Mouse (Mus musculus) liver, embryonic 11.5 days (tissue): ENCODE results near the gene Tln1. TPM values are rescaled to one million over a fixed set of nuclear protein-coding genes. Genes with fewer than 3 reads are reported as not detected.
"Not testable (repeated sequence)": the region's sequence is repeated elsewhere in the genome, so short reads cannot be mapped to it uniquely, and the experiment has no call there.

ENCODE experiments used
- ATAC-seq: fragments of 200-750 bp; cut with Nextera tagmentation; replicated peaks from 2 replicates; pipeline ENCODE4 v1.8.0; 2017; ENCODE audit warnings: moderate number of reproducible peaks, mild to moderate bottlenecking, moderate TSS enrichment, moderate library complexity; ENCODE audit not compliant: low FRiP score
- DNase-seq: peaks from one replicate; pipeline ENCODE4 v3.0.0-alpha.2; 2017; ENCODE audit warnings: low spot score
- H3K27ac ChIP-seq: fragments of 300-500 bp; sonication (generic); 2 replicates; pipeline ENCODE4 v1.5.1; 2014; ENCODE audit warnings: mild to moderate bottlenecking, low read depth, low read length, control low read depth
- H3K27me3 ChIP-seq: fragments of 300-500 bp; sonication (generic); replicated peaks from 2 replicates; pipeline ENCODE4 v1.6.1; 2014; ENCODE audit warnings: low read length, mixed read lengths; ENCODE audit not compliant: control insufficient read depth, insufficient read depth
- H3K36me3 ChIP-seq: fragments of 300-500 bp; sonication (generic); 2 replicates; pipeline ENCODE4 v1.6.1; 2014; ENCODE audit warnings: mild to moderate bottlenecking, low read length, moderate library complexity, mixed read lengths; ENCODE audit not compliant: control insufficient read depth, insufficient read depth
- H3K4me1 ChIP-seq: fragments of 300-500 bp; sonication (generic); replicated peaks from 2 replicates; pipeline ENCODE4 v1.6.1; 2014; ENCODE audit warnings: low read length, mixed read lengths; ENCODE audit not compliant: control insufficient read depth, insufficient read depth
- H3K4me2 ChIP-seq: fragments of 300-500 bp; sonication (generic); 2 replicates; pipeline ENCODE4 v1.6.1; 2014; ENCODE audit warnings: mild to moderate bottlenecking, control low read depth, moderate library complexity
- H3K4me3 ChIP-seq: fragments of 300-500 bp; sonication (generic); 2 replicates; pipeline ENCODE4 v1.5.1; 2014; ENCODE audit warnings: low read depth, low read length, control low read depth
- H3K9ac ChIP-seq: fragments of 300-500 bp; sonication (generic); 2 replicates; pipeline ENCODE4 v1.6.1; 2014; ENCODE audit warnings: low read depth, low read length, control low read depth
- H3K9me3 ChIP-seq: fragments of 300-500 bp; sonication (generic); 2 replicates; pipeline ENCODE4 v1.6.1; 2016; ENCODE audit warnings: low read length, inconsistent platforms, mixed read lengths; ENCODE audit not compliant: control insufficient read depth
- WGBS: fragments of 180-500 bp; shearing (Covaris S2); extraction: QIAGEN DNeasy Blood & Tissue Kit; methylation state at CpG from one replicate; pipeline ENCODE4 v1.1.7; 2014; 5-methylcytosine and 5-hydroxymethylcytosine counted together
- polyA plus RNA-seq: library from polyadenylated mRNA; unstranded; fragments of >200 nt; fragmentation: Nextera tagmentation; extraction: Ambion mirVana; gene quantifications from 2 replicates; pipeline ENCODE4 v1.2.1, GENCODE M21; 2014

The Tln1 gene
- polyA plus RNA-seq, 1 experiment from 2014 or later = 66.4 TPM

DNA sequence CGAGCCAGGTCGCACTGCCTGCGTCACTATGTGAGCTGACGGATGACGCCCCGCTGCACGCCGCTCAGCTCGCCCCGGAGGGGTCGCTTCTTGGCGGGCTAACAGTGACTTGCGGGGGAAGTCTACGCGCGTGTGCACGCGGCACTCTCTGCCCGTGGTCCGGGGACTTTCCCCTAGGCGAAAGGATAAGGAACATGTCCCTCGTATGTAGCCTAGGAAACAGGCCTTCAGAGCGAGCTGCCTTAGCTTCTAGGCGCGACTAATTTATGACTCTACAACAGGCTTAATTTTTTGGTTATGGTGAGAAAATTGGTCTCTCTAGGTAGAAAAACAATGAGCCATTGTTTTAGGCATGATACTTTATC, 69.7 kb downstream of the Tln1 start, which contains the start of gene Ccdc107:
TSS of gene Ccdc107 (plus strand) at position 80 of the 365 bp plus-strand sequence.
- peak within 1 kb of the TSS; percentile 69 for H3K4me3 ChIP-seq
- peak within 1 kb of the TSS; percentile 66 for H3K27ac ChIP-seq
- WGBS = under 1% methylated on average over 25 of the region's 25 CpGs
- DNase-seq (peak; percentile 88), ATAC-seq (peak; percentile 97)
- H3K9ac ChIP-seq = peak within 1 kb of the TSS; percentile 77
- H3K27me3 ChIP-seq = no peaks in the 10 kb centered on the region
- peaks cover 8% of the 10 kb centered on the region; the same call in 1 of the 2 replicates for H3K36me3 ChIP-seq
- peak within 1 kb of the TSS; percentile 66 for H3K4me2 ChIP-seq
- peaks cover 4% of the 10 kb centered on the region for H3K4me1 ChIP-seq
- H3K9me3 ChIP-seq = no peaks in the 10 kb centered on the region

DNA sequence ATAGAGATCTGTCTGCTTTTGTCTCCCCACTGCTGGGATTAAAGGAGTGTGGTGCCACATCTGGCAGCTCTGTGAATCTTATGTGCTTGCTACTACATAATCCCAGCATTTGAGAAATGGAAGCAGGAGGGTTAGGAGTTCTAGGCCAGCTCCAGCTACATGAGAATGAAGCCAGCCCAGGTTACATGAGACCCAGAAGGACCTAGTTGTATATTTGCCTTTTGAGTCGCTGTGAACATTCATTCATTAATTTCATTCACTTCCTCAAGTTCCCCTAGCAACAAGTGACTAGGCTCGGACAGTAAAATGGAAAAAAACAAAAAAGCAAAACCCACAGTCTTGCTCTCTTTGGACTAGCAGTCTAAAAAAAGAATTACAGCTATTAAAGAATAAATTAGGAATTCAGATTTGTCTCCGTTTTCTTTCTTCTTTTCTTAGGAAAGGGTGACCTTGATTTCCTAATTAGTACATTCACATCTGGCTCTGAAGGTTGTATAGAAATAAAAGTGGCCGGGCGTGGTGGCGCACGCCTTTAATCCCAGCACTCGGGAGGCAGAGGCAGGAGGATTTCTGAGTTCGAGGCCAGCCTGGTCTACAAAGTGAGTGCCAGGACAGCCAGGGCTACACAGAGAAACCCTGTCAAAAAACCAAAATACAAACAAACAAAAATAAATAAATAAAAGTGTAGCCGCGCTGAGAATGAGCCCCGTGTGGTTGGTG, 70.2 kb downstream of the Tln1 start:
- H3K9ac ChIP-seq = no peak overlapping the region
- H3K4me3 ChIP-seq = peak overlapping the region; percentile 20
- DNase-seq (no peak), ATAC-seq (no peak)
- 44% methylated on average over 12 of the region's 12 CpGs for WGBS
- no peaks in the 10 kb centered on the region for H3K27me3 ChIP-seq
- H3K9me3 ChIP-seq = no peaks in the 10 kb centered on the region
- peak overlapping the region; percentile 54 for H3K4me2 ChIP-seq
- H3K36me3 ChIP-seq = peaks cover 5% of the 10 kb centered on the region; the same call in 1 of the 2 replicates
- H3K4me1 ChIP-seq = peaks cover 3% of the 10 kb centered on the region
- H3K27ac ChIP-seq = no peak overlapping the region

DNA sequence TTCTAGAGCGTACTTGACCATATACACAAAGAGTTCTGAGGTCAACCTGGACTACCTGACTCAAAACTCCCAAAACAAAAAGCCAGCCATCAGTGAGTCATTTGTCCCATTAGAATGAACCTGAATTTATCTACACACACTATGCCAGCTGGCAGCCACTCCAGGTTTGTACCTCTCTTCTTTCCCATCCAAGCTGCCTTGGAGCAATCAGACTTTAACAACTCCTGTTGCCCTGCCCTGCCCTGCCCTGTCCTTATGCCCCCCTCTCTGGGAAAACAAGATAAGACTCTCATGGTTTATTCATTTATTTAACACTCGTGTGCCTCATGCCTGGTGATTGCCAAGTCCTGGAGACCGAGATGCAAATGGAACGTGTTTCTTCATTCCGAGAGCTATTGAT, 71.7 kb downstream of the Tln1 start:
- Histone ChIP-seq H3K27me3 (no peaks in the 10 kb centered on the region), H3K9me3 (no peaks in the 10 kb centered on the region), H3K4me3 (no peak overlapping the region), H3K9ac (no peak overlapping the region), H3K27ac (no peak overlapping the region), H3K4me1 (peaks cover 3% of the 10 kb centered on the region), H3K36me3 (no peaks in the 10 kb centered on the region; the same call in 1 of the 2 replicates), H3K4me2 (0 out of 2 replicates have a peak overlapping the region, but pooled peaks have one; percentile 0)
- ATAC-seq (no peak), DNase-seq (no peak)
- WGBS = 71% methylated on average over 5 of the region's 5 CpGs

DNA sequence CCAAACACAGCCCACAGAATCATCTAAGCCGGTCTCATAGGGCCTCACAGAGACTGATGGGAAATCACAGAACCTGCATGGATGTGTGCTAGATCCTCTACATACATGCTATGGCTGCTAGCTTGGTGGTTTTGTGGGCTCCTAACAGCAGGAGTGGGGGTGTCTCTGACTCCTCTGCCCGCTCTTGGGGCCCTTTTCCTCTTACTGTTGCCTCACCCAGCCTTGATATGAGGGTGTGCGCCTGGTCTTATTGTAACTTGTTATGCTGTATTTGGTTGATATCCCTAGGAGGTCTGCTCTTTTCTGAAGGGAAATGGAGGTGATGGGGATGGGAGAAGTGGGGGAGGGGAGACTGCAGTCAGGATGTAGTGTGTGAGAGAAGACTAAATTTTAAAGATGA, 72.9 kb downstream of the Tln1 start:
- Histone ChIP-seq H3K36me3 (no peaks in the 10 kb centered on the region), H3K27ac (no peak overlapping the region), H3K4me3 (no peak overlapping the region), H3K9ac (no peak overlapping the region), H3K27me3 (no peaks in the 10 kb centered on the region), H3K9me3 (no peaks in the 10 kb centered on the region), H3K4me2 (no peak overlapping the region), H3K4me1 (no peaks in the 10 kb centered on the region; the same call in 1 of the 2 replicates)
- DNase-seq (no peak), ATAC-seq (no peak)
- 92% methylated on average over 3 of the region's 3 CpGs for WGBS

DNA sequence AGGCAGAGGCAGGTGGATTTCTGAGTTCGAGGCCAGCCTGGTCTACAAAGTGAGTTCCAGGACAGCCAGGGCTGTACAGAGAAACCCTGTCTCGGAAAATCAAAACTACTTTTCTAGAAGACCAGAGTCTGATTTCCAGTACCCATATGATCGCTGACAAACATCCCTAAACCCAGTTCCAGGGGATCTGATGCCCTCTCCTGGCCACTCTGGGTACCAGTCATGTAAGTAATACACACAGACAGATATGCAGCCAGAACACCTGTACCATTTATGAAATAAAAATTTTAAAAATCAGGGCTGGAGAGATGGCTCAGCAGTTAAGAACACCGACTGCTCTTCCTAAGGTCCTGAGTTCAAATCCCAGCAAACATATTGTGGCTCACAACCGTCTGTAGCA, 76.8 kb downstream of the Tln1 start:
- H3K4me3 ChIP-seq, ATAC-seq, H3K4me1 ChIP-seq, H3K9me3 ChIP-seq, H3K36me3 ChIP-seq, H3K4me2 ChIP-seq, H3K27me3 ChIP-seq, DNase-seq, H3K9ac ChIP-seq, H3K27ac ChIP-seq: not testable (repeated sequence)
- WGBS = 76% methylated on average over 5 of the region's 5 CpGs

DNA sequence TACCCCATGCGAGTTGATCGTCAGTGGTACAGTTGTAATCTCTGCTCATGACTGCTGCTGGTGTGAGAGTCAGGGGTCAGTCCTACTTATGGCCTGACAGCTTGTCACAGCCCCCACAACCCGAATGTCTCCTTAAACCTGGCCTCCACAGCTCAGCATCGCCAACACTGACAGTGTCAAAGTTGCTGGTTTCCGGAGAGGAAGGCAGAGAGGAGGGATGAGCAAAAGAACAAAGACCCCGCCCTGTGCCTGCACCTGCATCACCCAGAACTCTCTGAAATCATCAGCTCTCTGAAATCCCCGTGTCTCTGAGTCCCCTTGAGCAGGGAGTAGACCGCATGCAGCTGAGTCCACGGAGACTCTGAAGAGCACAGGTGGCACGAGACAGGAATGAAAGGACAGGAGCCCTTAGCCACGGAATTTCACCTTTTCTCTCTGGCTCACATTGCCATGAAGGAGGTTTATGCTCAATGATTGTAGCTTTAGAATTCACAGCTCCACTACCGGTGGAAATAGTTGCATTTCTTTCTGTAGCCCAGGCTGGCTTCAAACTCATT, 78.9 kb downstream of the Tln1 start, which contains the start of gene Sit1:
TSS of gene Sit1 (minus strand) at position 200 of the 557 bp plus-strand sequence.
- H3K4me3 ChIP-seq = no peak within 1 kb of the TSS
- H3K27me3 ChIP-seq = no peaks in the 10 kb centered on the region
- H3K36me3 ChIP-seq = no peaks in the 10 kb centered on the region
- 61% methylated on average over 12 of the region's 12 CpGs for WGBS
- H3K9me3 ChIP-seq = no peaks in the 10 kb centered on the region
- H3K9ac ChIP-seq = no peak within 1 kb of the TSS
- peaks cover 2% of the 10 kb centered on the region for H3K4me1 ChIP-seq
- DNase-seq = no peak
- H3K4me2 ChIP-seq = no peak within 1 kb of the TSS
- H3K27ac ChIP-seq = no peak within 1 kb of the TSS
- ATAC-seq = no peak

DNA sequence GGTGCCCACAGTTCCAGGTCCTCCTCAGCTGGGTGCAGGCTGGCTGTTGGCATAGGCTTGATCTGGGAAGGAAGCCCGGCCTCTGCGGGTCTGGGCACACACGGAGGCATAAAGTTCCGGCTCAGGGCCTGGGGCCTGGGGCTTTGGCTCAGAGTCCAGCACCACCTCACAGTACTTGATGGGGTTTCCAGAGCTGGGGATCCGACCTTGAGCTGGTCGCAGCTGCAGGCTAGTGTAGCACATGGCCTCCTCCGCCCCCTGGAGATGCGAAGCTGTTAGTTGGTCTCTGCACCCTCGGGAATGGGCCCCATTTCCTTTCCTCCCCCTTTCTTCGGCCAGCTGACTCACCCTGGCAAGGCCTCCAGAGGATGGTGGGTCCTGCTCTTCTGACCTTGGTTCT, 79.9 kb downstream of the Tln1 start:
- H3K4me1 ChIP-seq = peaks cover 5% of the 10 kb centered on the region
- no peaks in the 10 kb centered on the region for H3K27me3 ChIP-seq
- no peak overlapping the region for H3K4me2 ChIP-seq
- H3K36me3 ChIP-seq = no peaks in the 10 kb centered on the region
- no peak for ATAC-seq
- H3K9ac ChIP-seq = no peak overlapping the region
- no peak for DNase-seq
- H3K27ac ChIP-seq = no peak overlapping the region
- H3K4me3 ChIP-seq = no peak overlapping the region
- WGBS = 63% methylated on average over 10 of the region's 10 CpGs
- H3K9me3 ChIP-seq = no peaks in the 10 kb centered on the region

DNA sequence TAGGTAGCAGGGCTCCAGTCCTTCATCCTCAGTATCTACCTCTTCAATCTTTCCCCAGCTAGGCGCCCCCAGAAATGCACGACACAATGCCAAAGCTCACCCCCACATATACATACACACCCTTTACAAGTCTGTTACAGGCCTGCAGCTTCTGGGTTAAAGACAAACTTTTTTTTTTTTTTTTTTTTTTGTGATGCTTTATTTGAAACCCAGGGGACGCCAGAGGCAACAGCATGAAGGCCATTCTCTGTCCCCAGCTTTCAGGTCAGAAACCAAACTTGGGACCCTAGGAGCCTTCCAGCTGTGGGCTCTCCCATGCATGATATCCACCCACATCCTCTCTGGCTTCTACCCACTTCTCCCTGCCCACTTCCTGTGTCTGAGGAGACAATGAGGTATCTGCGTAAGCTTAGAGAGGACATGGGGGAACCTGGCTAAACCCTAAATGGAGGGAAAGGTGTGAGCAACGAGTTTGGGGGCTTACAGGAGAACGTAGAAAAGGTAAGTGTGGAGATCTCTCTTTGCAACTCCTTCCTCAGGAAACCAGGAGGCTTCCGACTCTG, 80.5 kb downstream of the Tln1 start:
- H3K36me3 ChIP-seq = no peaks in the 10 kb centered on the region
- no peak for ATAC-seq
- H3K4me3 ChIP-seq = no peak overlapping the region
- no peaks in the 10 kb centered on the region for H3K9me3 ChIP-seq
- no peak overlapping the region for H3K4me2 ChIP-seq
- 56% methylated on average over 7 of the region's 7 CpGs for WGBS
- peaks cover 5% of the 10 kb centered on the region for H3K4me1 ChIP-seq
- H3K27ac ChIP-seq = no peak overlapping the region
- no peak for DNase-seq
- H3K27me3 ChIP-seq = no peaks in the 10 kb centered on the region
- H3K9ac ChIP-seq = no peak overlapping the region
